Comparison of ENCODE assay signal across 26 mouse cellular contexts in genomic region chr4:106614881-106615280, GRCm38 (mm10). TPM values are rescaled to one million over a fixed set of nuclear protein-coding genes. Genes with fewer than 3 reads are reported as not detected.
DNase-seq lines count a peak whose midpoint lies in the region; ATAC-seq and TF ChIP-seq lines count a peak whose summit lies in the region.
"Had no signal": no experiment of that assay in that cellular context is flagged by ENCODE, and none has a peak within 500 bp of the region (broad histone marks: within the 10 kb centered on the region; RNA-seq: fewer than 3 reads in every experiment).

No protein-coding gene starts in this region.

- TF ChIP-seq RAD21 in MEL (IDR thresholded peaks at IDR 0.05; ENCODE audit: low read depth, low read length) = no peak

- no peaks in the 10 kb centered on the region for H3K36me3 ChIP-seq in midbrain, embryonic 11.5 days (ENCODE audit: control insufficient read depth, insufficient read depth, low read length)
- no peaks in the 10 kb centered on the region for H3K36me3 ChIP-seq in midbrain, embryonic 10.5 days
- peaks cover 0 to 6% of the 10 kb centered on the region in 2 experiments; a peak in 2 of 4 replicates for H3K36me3 ChIP-seq in MEL (ENCODE audit: control insufficient read depth in 1 of 2, insufficient read depth in 2 of 2, low read length in 2 of 2)
- H3K36me3 ChIP-seq: G1E; hindbrain, embryonic 15.5 days; lung, embryonic 15.5 days; midbrain, embryonic 12.5 days; neural tube, embryonic 13.5 days had no signal

- no peak overlapping the region for H3K9ac ChIP-seq in midbrain, embryonic 11.5 days (ENCODE audit: low read length)
- peak overlapping the region; percentile 69 for H3K9ac ChIP-seq in MEL (ENCODE audit: control insufficient read depth, low read depth, low read length, poor library complexity, severe bottlenecking)
- H3K9ac ChIP-seq: forebrain, embryonic 13.5 days; hindbrain, embryonic 15.5 days; lung, embryonic 15.5 days; midbrain, embryonic 12.5 days; neural tube, embryonic 13.5 days had no signal

- peak; percentile 8 for DNase-seq in midbrain, embryonic 11.5 days (ENCODE audit: low spot score, missing footprints)
- no peak for DNase-seq in midbrain, embryonic 10.5 days (ENCODE audit: low spot score)
- no peak for DNase-seq in MEL (ENCODE audit: low read depth, low spot score)
- peak; percentile 74 for DNase-seq in thymus, postnatal 0 days (ENCODE audit: low spot score)
- DNase-seq in thymus, postnatal 4 days = peak; percentile 55
- DNase-seq in layer of hippocampus, adult 9-11 months = no peak
- DNase-seq in kidney, postnatal 10 days = no peak

- peaks cover 4% of the 10 kb centered on the region; the same call in 1 of the 2 replicates for H3K4me1 ChIP-seq in midbrain, embryonic 11.5 days (ENCODE audit: control insufficient read depth, insufficient read depth, low read length)
- peaks cover 21% of the 10 kb centered on the region for H3K4me1 ChIP-seq in midbrain, embryonic 10.5 days
- peaks cover 0 to 7% of the 10 kb centered on the region in 2 experiments; a peak in 1 of 4 replicates for H3K4me1 ChIP-seq in MEL (ENCODE audit: control insufficient read depth in 1 of 2, insufficient read depth in 2 of 2, low read length in 2 of 2)
- H3K4me1 ChIP-seq: lung, embryonic 15.5 days had no signal

- no peak overlapping the region for H3K27ac ChIP-seq in midbrain, embryonic 11.5 days (ENCODE audit: low read depth, low read length)
- H3K27ac ChIP-seq in midbrain, embryonic 10.5 days (replicated peaks) = no peak overlapping the region
- peak overlapping the region; percentile 75 for H3K27ac ChIP-seq in MEL (ENCODE audit: control insufficient read depth, low read depth, low read length)
- H3K27ac ChIP-seq: forebrain, embryonic 13.5 days; hindbrain, embryonic 15.5 days; lung, embryonic 15.5 days; midbrain, embryonic 12.5 days; neural tube, embryonic 13.5 days had no signal

- H3K27me3 ChIP-seq in midbrain, embryonic 11.5 days (ENCODE audit: control insufficient read depth, insufficient read depth, low read length) = no peaks in the 10 kb centered on the region
- peaks cover 47% of the 10 kb centered on the region for H3K27me3 ChIP-seq in midbrain, embryonic 10.5 days (ENCODE audit: low read depth, poor library complexity, severe bottlenecking)
- H3K27me3 ChIP-seq in MEL (ENCODE audit: control insufficient read depth in 1 of 2, insufficient read depth in 2 of 2, low read length in 2 of 2) = no peaks in the 10 kb centered on the region
- H3K27me3 ChIP-seq: hindbrain, embryonic 15.5 days had no signal

- H3K4me3 ChIP-seq in midbrain, embryonic 11.5 days (ENCODE audit: low read depth, low read length) = no peak overlapping the region
- H3K4me3 ChIP-seq in midbrain, embryonic 10.5 days = no peak overlapping the region
- peak overlapping the region; percentile 67 to 74 for H3K4me3 ChIP-seq in MEL (ENCODE audit: control insufficient read depth in 1 of 2, insufficient read depth in 1 of 2, low read depth in 2 of 2, low read length in 2 of 2)
- H3K4me3 ChIP-seq: forebrain, embryonic 13.5 days; hindbrain, embryonic 15.5 days; lung, embryonic 15.5 days; midbrain, embryonic 12.5 days; myocyte; neural tube, embryonic 13.5 days had no signal

- 85% methylated on average over 9 of the region's 9 CpGs for WGBS in midbrain, embryonic 11.5 days
- WGBS in midbrain, embryonic 10.5 days = 85% methylated on average over 9 of the region's 9 CpGs

- no peak for TF ChIP-seq EP300 in MEL (IDR thresholded peaks at IDR 0.05; ENCODE audit: low read depth in 1 of 2, low read length in 2 of 2)

- no peak overlapping the region for H3K4me2 ChIP-seq in midbrain, embryonic 11.5 days
- H3K4me2 ChIP-seq: forebrain, embryonic 13.5 days; hindbrain, embryonic 15.5 days; lung, embryonic 15.5 days; midbrain, embryonic 12.5 days; neural tube, embryonic 13.5 days had no signal

- H3K9me3 ChIP-seq in midbrain, embryonic 11.5 days (ENCODE audit: control insufficient read depth, low read length) = no peaks in the 10 kb centered on the region
- no peaks in the 10 kb centered on the region for H3K9me3 ChIP-seq in midbrain, embryonic 10.5 days (replicated peaks)
- H3K9me3 ChIP-seq in MEL (replicated peaks; ENCODE audit: insufficient read depth, low read length) = no peaks in the 10 kb centered on the region
- H3K9me3 ChIP-seq: forebrain, embryonic 13.5 days; G1E; hindbrain, embryonic 15.5 days; lung, embryonic 15.5 days; midbrain, embryonic 12.5 days; neural tube, embryonic 13.5 days had no signal

- ATAC-seq in midbrain, embryonic 11.5 days (ENCODE audit: low FRiP score) = no peak

- H3K79me2 ChIP-seq in MEL (ENCODE audit: control insufficient read depth, insufficient read depth, low read length, poor library complexity) = peaks cover 10% of the 10 kb centered on the region

- no peak for TF ChIP-seq CTCF in MEL (IDR thresholded peaks at IDR 0.05 in 2 of 3, conservative IDR thresholded peaks at IDR 0.05 in 1 of 3; ENCODE audit: control insufficient read depth in 1 of 3, insufficient read depth in 1 of 3, low read depth in 2 of 3, low read length in 3 of 3, poor library complexity in 1 of 3, severe bottlenecking in 1 of 3)

- TF ChIP-seq POLR2A in MEL (IDR thresholded peaks at IDR 0.05; ENCODE audit: control insufficient read depth in 1 of 2, insufficient read depth in 1 of 2, low read depth in 1 of 2, low read length in 2 of 2, poor library complexity in 1 of 2) = 0 out of 4 replicates have a peak, but pooled peaks of 1 of the 2 experiments have one; percentile 4

TF ChIP-seq in MEL, 35 proteins besides CTCF, POLR2A, EP300 and RAD21:
- TF ChIP-seq BHLHE40 (IDR thresholded peaks at IDR 0.05; ENCODE audit: borderline replicate concordance, low read depth, low read length) = no peak
- 0 out of 2 replicates have a peak, but pooled peaks have one; percentile 2 for TF ChIP-seq TBP (IDR thresholded peaks at IDR 0.05; ENCODE audit: low read depth, low read length)
- TF ChIP-seq MYC (IDR thresholded peaks at IDR 0.05; ENCODE audit: low read depth, low read length) = no peak
- TF ChIP-seq E2F4 (IDR thresholded peaks at IDR 0.05; ENCODE audit: borderline replicate concordance, low read depth, low read length) = no peak
- 0 out of 2 replicates have a peak, but pooled peaks have one; percentile 4 for TF ChIP-seq NELFE (IDR thresholded peaks at IDR 0.05; ENCODE audit: low read depth, low read length)
TF ChIP-seq in MEL: peak in this region for 2.

RNA-seq across cellular contexts. Expression of gene Lexm, which starts 2.2 kb away (rescaled TPM):
- polyA plus RNA-seq in midbrain, embryonic 11.5 days (2014; fragmentation: Nextera tagmentation; extraction: Ambion mirVana) = 0.18 and 0.25 TPM in 2 replicates
- not detected in 2 replicates for polyA plus RNA-seq in midbrain, embryonic 10.5 days (2016; fragmentation: Nextera tagmentation; extraction: Ambion mirVana)
- 6.1 and 6.7 TPM in 2 replicates for total RNA-seq in MEL (2012; rRNA removed)
- 10 to 100 TPM in 1 of 2 experiments, not detected in 1; 17.5 TPM for polyA plus RNA-seq in MEL (2012; ENCODE audit: insufficient read depth in 1 of 2, insufficient read length in 2 of 2, low read depth in 1 of 2, low replicate concordance in 2 of 2, missing spikeins in 1 of 2)
- 0.15 TPM in 1 of 2 replicates, not detected in the other for polyA plus RNA-seq in thymus, postnatal 0 days (2015; fragmentation: Nextera tagmentation; extraction: Ambion mirVana)
- total RNA-seq: adrenal gland, postnatal 25 days; G1E; gastrocnemius, postnatal 25 days; heart, postnatal 4 days; left cerebral cortex, adult 18-20 months; liver, adult 2 months; megakaryocyte progenitor cell, adult 5-6 weeks; midbrain, postnatal 0 days had no signal
- polyA plus RNA-seq: forebrain, embryonic 13.5 days; G1E; heart, postnatal 0 days; hindbrain, embryonic 15.5 days; kidney, adult 2 months; kidney, embryonic 16.5 days; liver, adult 2 months; liver, embryonic 16.5 days; lung, embryonic 15.5 days; midbrain, postnatal 0 days; myocyte had no signal

RNA-seq across cellular contexts. Expression of gene Ttc22, which starts 7.4 kb away (rescaled TPM):
- not detected in 2 replicates for polyA plus RNA-seq in midbrain, embryonic 11.5 days (2014; fragmentation: Nextera tagmentation; extraction: Ambion mirVana)
- polyA plus RNA-seq in midbrain, embryonic 10.5 days (2016; fragmentation: Nextera tagmentation; extraction: Ambion mirVana) = not detected in 2 replicates
- 0.04 TPM in 1 of 2 replicates, not detected in the other for total RNA-seq in MEL (2012; rRNA removed)
- polyA plus RNA-seq in MEL (2012; ENCODE audit: insufficient read depth in 1 of 2, insufficient read length in 2 of 2, low read depth in 1 of 2, low replicate concordance in 2 of 2, missing spikeins in 1 of 2) = not detected
- polyA plus RNA-seq in thymus, postnatal 0 days (2015; fragmentation: Nextera tagmentation; extraction: Ambion mirVana) = 0.17 and 0.43 TPM in 2 replicates
- total RNA-seq: adrenal gland, postnatal 25 days; G1E; gastrocnemius, postnatal 25 days; megakaryocyte progenitor cell, adult 5-6 weeks had no signal
- polyA plus RNA-seq: CD4-positive, CD25-positive, alpha-beta regulatory T cell, adult 4 months; G1E; liver, adult 2 months had no signal

RNA-seq across cellular contexts. Expression of gene Pars2, which starts 36.0 kb away (rescaled TPM):
- polyA plus RNA-seq in midbrain, embryonic 11.5 days (2014; fragmentation: Nextera tagmentation; extraction: Ambion mirVana) = 11.4 and 12.4 TPM in 2 replicates
- 16.2 and 16.5 TPM in 2 replicates for polyA plus RNA-seq in midbrain, embryonic 10.5 days (2016; fragmentation: Nextera tagmentation; extraction: Ambion mirVana)
- total RNA-seq in MEL (2012; rRNA removed) = 10.9 and 11.2 TPM in 2 replicates
- polyA plus RNA-seq in MEL (2012; ENCODE audit: insufficient read depth in 1 of 2, insufficient read length in 2 of 2, low read depth in 1 of 2, low replicate concordance in 2 of 2, missing spikeins in 1 of 2) = 10 to 100 TPM in 1 of 2 experiments, not detected in 1; 11.3 TPM
- 12.7 and 13.9 TPM in 2 replicates for polyA plus RNA-seq in thymus, postnatal 0 days (2015; fragmentation: Nextera tagmentation; extraction: Ambion mirVana)

RNA-seq across cellular contexts. Expression of gene Dhcr24, which starts 54.0 kb away (rescaled TPM):
- polyA plus RNA-seq in midbrain, embryonic 11.5 days (2014; fragmentation: Nextera tagmentation; extraction: Ambion mirVana) = 25.0 and 27.1 TPM in 2 replicates
- polyA plus RNA-seq in midbrain, embryonic 10.5 days (2016; fragmentation: Nextera tagmentation; extraction: Ambion mirVana) = 11.0 and 11.9 TPM in 2 replicates
- total RNA-seq in MEL (2012; rRNA removed) = 37.6 and 39.2 TPM in 2 replicates
- 10 to 100 TPM in 1 of 2 experiments, not detected in 1; 63.0 TPM for polyA plus RNA-seq in MEL (2012; ENCODE audit: insufficient read depth in 1 of 2, insufficient read length in 2 of 2, low read depth in 1 of 2, low replicate concordance in 2 of 2, missing spikeins in 1 of 2)
- 7.2 and 7.8 TPM in 2 replicates for polyA plus RNA-seq in thymus, postnatal 0 days (2015; fragmentation: Nextera tagmentation; extraction: Ambion mirVana)

Comparison
In these comparisons a context has a peak if more than half of its experiments do, and no peak if none do; other contexts are left out.
1. DNase-seq: peak in midbrain, embryonic 11.5 days (single experiment), thymus, postnatal 0 days (single experiment) and thymus, postnatal 4 days (single experiment); none in midbrain, embryonic 10.5 days (single experiment), MEL (single experiment), layer of hippocampus, adult 9-11 months (single experiment) and kidney, postnatal 10 days (single experiment).
2. H3K4me3 ChIP-seq: peak in MEL (2 of 2); none in midbrain, embryonic 11.5 days (single experiment) and midbrain, embryonic 10.5 days (single experiment).